Mouse (Mus musculus) frontal cortex, adult (tissue): ENCODE measurements around the gene Strn3.
"Not testable (repeated sequence)": the region's sequence is repeated elsewhere in the genome, so short reads cannot be mapped to it uniquely, and the experiment has no call there.

ENCODE experiments used
- ATAC-seq: cut with Nextera tagmentation; 2 replicates; pipeline ENCODE4 v1.9.2; 2017; ENCODE audit warnings: mild to moderate bottlenecking, moderate library complexity, mixed read lengths; ENCODE audit not compliant: low TSS enrichment

Gene Strn3

GRCm38 (mm10) chr12:51620572-51620971 is 71.1 kb downstream of the Strn3 start:
- no peak for ATAC-seq

GRCm38 (mm10) chr12:51612361-51612760 is 79.3 kb downstream of the Strn3 start:
- no peak for ATAC-seq

GRCm38 (mm10) chr12:51606138-51606537 is 85.6 kb downstream of the Strn3 start:
- ATAC-seq, result peak; percentile 54

- ATAC-seq, result no peak
Observed at GRCm38 (mm10) chr12:51603306-51603705, 88.4 kb downstream of the Strn3 start.

GRCm38 (mm10) chr12:51594030-51594470 is 97.6 kb downstream of the Strn3 start:
- ATAC-seq, result peak; percentile 18

- peak; percentile 60 for ATAC-seq
Observed at GRCm38 (mm10) chr12:51593229-51594029, 98.3 kb downstream of the Strn3 start, which contains the start of gene Coch. Coch (plus strand) TSS chr12:51593341.

- ATAC-seq, result peak; percentile 5; the same call in 1 of the 2 replicates
Observed at GRCm38 (mm10) chr12:51592888-51593228, 98.8 kb downstream of the Strn3 start.

GRCm38 (mm10) chr12:51591921-51592320 is 99.8 kb downstream of the Strn3 start:
- peak; percentile 56 for ATAC-seq

- no peak for ATAC-seq
Observed at GRCm38 (mm10) chr12:51589263-51589662, 102.4 kb downstream of the Strn3 start.

GRCm38 (mm10) chr12:51577816-51578215 is 113.9 kb downstream of the Strn3 start:
- ATAC-seq, result not testable (repeated sequence)

GRCm38 (mm10) chr12:51572651-51573050 is 119.0 kb downstream of the Strn3 start:
- ATAC-seq, result no peak

GRCm38 (mm10) chr12:51569944-51570343 is 121.8 kb downstream of the Strn3 start:
- ATAC-seq, result no peak

GRCm38 (mm10) chr12:51569472-51569871 is 122.2 kb downstream of the Strn3 start:
- no peak for ATAC-seq

GRCm38 (mm10) chr12:51567225-51567624 is 124.5 kb downstream of the Strn3 start:
- ATAC-seq, result no peak

GRCm38 (mm10) chr12:51561416-51561815 is 130.3 kb downstream of the Strn3 start:
- no peak for ATAC-seq
